Mouse (Mus musculus) C2C12 (cell line): ENCODE data around the gene Islr. TPM values are rescaled to one million over a fixed set of nuclear protein-coding genes. Genes with fewer than 3 reads are reported as not detected.
"Not testable (repeated sequence)": the region's sequence is repeated elsewhere in the genome, so short reads cannot be mapped to it uniquely, and the experiment has no call there.

ENCODE experiments used
- H3K27me3 ChIP-seq: one replicate; pipeline ENCODE4 v1.6.1; 2011; ENCODE audit not compliant: control insufficient read depth, insufficient read depth, insufficient read length
- H3K36me3 ChIP-seq: one replicate; pipeline ENCODE4 v1.6.1; 2011; ENCODE audit not compliant: control insufficient read depth, insufficient read depth
- H3K4me3 ChIP-seq: one replicate; pipeline ENCODE4 v1.5.1; 2011; ENCODE audit warnings: mild to moderate bottlenecking, control low read depth; ENCODE audit not compliant: poor library complexity, insufficient read depth, severe bottlenecking
- H3K79me2 ChIP-seq: one replicate; pipeline ENCODE4 v1.6.1; 2011; ENCODE audit not compliant: control insufficient read depth, insufficient read depth
- H3K79me3 ChIP-seq: one replicate; pipeline ENCODE4 v1.6.1; 2011; ENCODE audit warnings: low read depth, control low read depth
- H3ac ChIP-seq: one replicate; pipeline ENCODE3; 2011; ENCODE audit warnings: low read depth; ENCODE audit not compliant: control insufficient read depth, insufficient read length
- CEBPB ChIP-seq: IDR thresholded peaks from one replicate; pipeline ENCODE4 v1.6.1; 2011; ENCODE audit warnings: low read depth, mild to moderate bottlenecking, control low read depth, moderate library complexity
- CTCF ChIP-seq: IDR thresholded peaks from one replicate; pipeline ENCODE4 v1.5.1; 2011; ENCODE audit not compliant: control insufficient read depth, insufficient read depth, insufficient read length
- FOSL1 ChIP-seq: IDR thresholded peaks from one replicate; pipeline ENCODE4 v1.8.0; 2011; ENCODE audit warnings: mild to moderate bottlenecking, low read length; ENCODE audit not compliant: poor library complexity, insufficient read depth, severe bottlenecking
- MAX ChIP-seq: IDR thresholded peaks from one replicate; pipeline ENCODE4 v1.6.1; 2011; ENCODE audit warnings: mild to moderate bottlenecking, control low read depth
- MYOD1 ChIP-seq: IDR thresholded peaks from one replicate; pipeline ENCODE4 v1.6.1; 2011; ENCODE audit warnings: low read depth; ENCODE audit not compliant: control insufficient read depth, insufficient read length
- MYOG ChIP-seq: IDR thresholded peaks from one replicate; pipeline ENCODE4 v1.6.1; 2011; ENCODE audit not compliant: control insufficient read depth, insufficient read length; ENCODE audit errors: extremely low read depth
- USF1 ChIP-seq: IDR thresholded peaks from one replicate; pipeline ENCODE4 v1.6.1; 2011; ENCODE audit warnings: low read depth, mild to moderate bottlenecking, control low read depth, moderate library complexity
- long read RNA-seq, 2 experiments: library from polyadenylated mRNA; unstranded; transcript quantifications; one replicate each; pipeline ENCODE4 v2.0.0; 2019 to 2020
- polyA plus RNA-seq: library from polyadenylated mRNA; unstranded; fragments of >200 nt; fragmentation: generic; extraction: Trizol; gene quantifications from one replicate; pipeline ENCODE4 v1.2.1, GENCODE M21; 2012; ENCODE audit warnings: missing spikeins

The Islr gene
- polyA plus RNA-seq, result 10.3 TPM
- long read RNA-seq, experiment 1, transcript Islr-202 (2 exons, 2,076 nt), result major isoform, 135 of 234 reads
- long read RNA-seq, experiment 1, transcript Islr-201 (2 exons, 2,223 nt), result minor isoform, 39 of 234 reads
- long read RNA-seq, experiment 1, partial matches to known transcripts, result 0 of 234 reads
- long read RNA-seq, experiment 1, other reads (novel, unspliced or antisense), result 60 of 234 reads
- long read RNA-seq, experiment 2, transcript Islr-201 (2 exons, 2,223 nt), result minor isoform, 8 of 34 reads
- long read RNA-seq, experiment 2, transcript Islr-202 (2 exons, 2,076 nt), result major isoform, 20 of 34 reads
- long read RNA-seq, experiment 2, partial matches to known transcripts, result 3 of 34 reads
- long read RNA-seq, experiment 2, other reads (novel, unspliced or antisense), result 3 of 34 reads

DNA sequence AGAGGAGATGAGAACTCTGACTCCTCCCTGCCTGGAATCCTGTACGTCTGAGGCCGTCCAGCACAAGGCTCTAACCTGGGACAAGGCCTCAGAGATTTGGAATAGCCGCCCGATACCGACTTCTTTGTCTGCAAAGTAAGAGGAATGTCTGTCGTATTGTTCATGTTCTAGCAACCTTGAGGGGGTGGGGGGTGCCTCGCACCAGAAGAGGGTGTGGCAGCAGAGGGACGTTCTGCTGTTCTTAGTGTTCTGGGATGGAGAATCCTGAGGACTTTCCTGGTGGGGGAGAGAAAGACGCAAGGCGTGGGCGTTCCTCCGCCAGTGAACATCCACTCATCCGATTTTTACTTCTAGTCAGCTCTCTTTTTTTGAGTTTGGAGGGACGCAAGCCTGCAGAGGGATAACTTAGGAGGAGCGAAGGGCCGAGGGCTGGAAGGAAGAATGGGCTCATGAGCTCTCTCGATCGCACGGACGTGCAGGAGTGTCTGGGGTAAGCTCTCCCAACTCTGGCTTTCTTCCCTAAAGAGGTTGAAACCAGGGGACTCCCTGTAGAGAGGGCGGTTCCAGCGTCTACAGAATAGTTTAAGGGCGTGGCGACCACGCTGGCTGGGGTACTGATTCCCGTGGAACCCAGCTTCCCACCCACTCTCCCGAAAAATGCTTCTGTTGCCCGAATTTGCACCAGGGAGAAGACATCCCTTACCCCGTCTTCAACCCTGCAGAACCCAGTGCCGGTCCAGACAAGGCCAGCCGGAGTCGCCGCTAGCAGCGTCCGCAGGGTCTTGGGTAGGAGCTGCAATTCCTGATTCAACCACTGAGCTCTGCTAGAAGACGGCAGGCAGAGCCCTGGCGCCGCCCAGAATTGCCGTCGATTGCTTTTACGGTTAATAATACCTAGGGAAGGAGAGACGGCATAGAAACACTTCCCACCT, at the start of gene Islr, which contains the start of gene Islr2:
TSS of gene Islr (minus strand) at position 791 of the 932 bp plus-strand sequence.
TSS of gene Islr2 (minus strand) at position 804 of the 932 bp plus-strand sequence.
- Histone ChIP-seq H3K36me3 (no peaks in the 10 kb centered on the region), H3ac (no peak within 1 kb of the TSS), H3K79me2 (no peaks in the 10 kb centered on the region), H3K27me3 (peaks cover 12% of the 10 kb centered on the region), H3K79me3 (no peaks in the 10 kb centered on the region), H3K4me3 (no peak within 1 kb of the TSS)
- TF ChIP-seq CTCF (peak; percentile 5), MYOD1 (no peak)

- H3K79me3 ChIP-seq, H3K36me3 ChIP-seq, H3K79me2 ChIP-seq, H3K27me3 ChIP-seq: not testable (repeated sequence)
- Histone ChIP-seq H3K4me3 (peak overlapping the region; percentile 41), H3ac (peak overlapping the region; percentile 62)
Measured at GRCm38 (mm10) chr9:58253805-58254122, 49.7 kb upstream of the Islr start.

DNA sequence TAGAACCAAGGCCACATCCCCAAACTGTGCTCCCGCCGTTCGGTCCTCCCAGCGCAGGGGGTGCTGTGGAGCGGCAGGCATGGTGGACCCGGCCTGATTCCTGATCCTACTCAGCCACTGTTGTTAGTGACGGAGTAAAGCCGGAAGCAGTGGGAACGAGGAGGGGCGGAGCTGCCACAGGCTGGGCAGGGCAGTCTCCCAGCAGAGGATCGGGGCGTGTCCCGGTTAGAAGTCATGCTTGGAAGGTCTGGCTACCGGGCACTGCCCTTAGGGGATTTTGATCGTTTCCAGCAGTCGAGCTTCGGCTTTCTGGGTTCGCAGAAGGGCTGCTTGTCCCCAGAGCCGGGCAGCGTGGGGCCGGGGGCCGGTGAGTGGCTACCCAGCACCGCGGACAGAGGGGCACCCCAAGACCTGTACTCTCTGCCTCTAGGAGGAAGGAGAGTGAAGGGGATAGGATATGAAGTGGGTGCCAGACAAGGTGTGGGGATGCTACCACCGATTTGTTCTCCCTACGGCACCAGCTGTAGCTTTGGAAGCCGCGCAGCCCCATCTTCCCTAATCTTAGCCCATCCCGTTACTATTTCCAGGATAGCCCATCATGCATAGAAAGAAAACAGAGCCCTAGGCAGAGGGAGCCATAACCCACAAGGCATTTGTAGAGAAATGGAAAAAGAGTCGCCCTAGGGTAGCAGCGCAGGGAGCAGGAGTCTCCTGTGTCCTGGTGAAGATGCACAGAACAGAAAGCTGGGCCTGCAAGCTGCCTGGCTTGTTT, 49.1 kb upstream of the Islr start, which contains the start of gene Stoml1:
TSS of gene Stoml1 (plus strand) at position 132 of the 772 bp plus-strand sequence.
- no peaks in the 10 kb centered on the region for H3K27me3 ChIP-seq
- H3K79me3 ChIP-seq, result peaks cover 11% of the 10 kb centered on the region

GRCm38 (mm10) chr9:58250730-58251129, 46.6 kb upstream of the Islr start:
- H3K4me3 ChIP-seq, H3ac ChIP-seq, H3K27me3 ChIP-seq: not testable (repeated sequence)
- Histone ChIP-seq H3K79me2 (peaks cover 39% of the 10 kb centered on the region), H3K36me3 (peaks cover 12% of the 10 kb centered on the region), H3K79me3 (peaks cover 24% of the 10 kb centered on the region)

More for the DNA sequence above, 49.1 kb upstream of the Islr start, which contains the start of gene Stoml1:
- Histone ChIP-seq H3ac (peak within 1 kb of the TSS; percentile 62), H3K79me2 (peaks cover 14% of the 10 kb centered on the region), H3K36me3 (no peaks in the 10 kb centered on the region), H3K4me3 (peak within 1 kb of the TSS; percentile 41)
- TF ChIP-seq FOSL1 (no peak), MYOD1 (no peak), CTCF (peak; percentile 96), MAX (peak; percentile 43), USF1 (no peak), CEBPB (no peak), MYOG (no peak)

- TF ChIP-seq MYOG, result no peak
- TF ChIP-seq CTCF, result no peak
- TF ChIP-seq FOSL1, result no peak
- no peak for TF ChIP-seq MYOD1
- TF ChIP-seq MAX, result no peak
- TF ChIP-seq USF1, result no peak
- no peak for TF ChIP-seq CEBPB
- H3K27me3 ChIP-seq, result no peaks in the 10 kb centered on the region
- H3ac ChIP-seq, result no peak overlapping the region
- peaks cover 43% of the 10 kb centered on the region for H3K79me2 ChIP-seq
- peaks cover 15% of the 10 kb centered on the region for H3K36me3 ChIP-seq
- H3K79me3 ChIP-seq, result peaks cover 26% of the 10 kb centered on the region
- H3K4me3 ChIP-seq, result no peak overlapping the region
Measured at GRCm38 (mm10) chr9:58250322-58250721, 46.2 kb upstream of the Islr start.
